Mouse (Mus musculus) frontal cortex, postnatal 14 days (tissue): ENCODE data around the gene Ifna13.
A peak's percentile ranks its signal among the peaks of the same experiment; 100 is the strongest.

ENCODE experiments used
- DNase-seq, 2 experiments: peaks; one replicate each; pipeline ENCODE4 v3.0.0; 2022; ENCODE audit warnings: low spot score in 2 of 2

The Ifna13 gene

DNA sequence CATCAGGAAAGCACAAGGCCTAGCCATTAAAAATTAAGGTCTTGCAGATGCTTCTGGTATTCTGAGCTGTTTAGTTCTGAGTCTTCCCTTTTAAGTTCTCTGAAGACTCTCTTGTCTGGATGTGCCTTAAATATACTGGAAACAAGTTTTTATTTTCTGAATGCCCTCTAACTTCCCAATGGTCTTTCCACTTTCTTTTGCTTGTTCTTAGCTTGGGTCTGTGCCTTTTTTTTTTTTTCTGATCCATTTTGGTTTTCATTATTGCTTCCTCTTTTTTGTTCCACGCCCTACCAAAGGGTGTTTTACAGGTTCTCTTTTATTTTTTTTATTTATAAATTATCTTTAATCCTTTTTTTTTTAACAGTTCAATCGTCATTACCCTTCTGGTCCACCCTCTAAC is at the start of gene Ifna13:
Gene Ifna13 (minus strand): TSS at position 101 of the 400 bp plus-strand sequence.
- no peak for DNase-seq

DNA sequence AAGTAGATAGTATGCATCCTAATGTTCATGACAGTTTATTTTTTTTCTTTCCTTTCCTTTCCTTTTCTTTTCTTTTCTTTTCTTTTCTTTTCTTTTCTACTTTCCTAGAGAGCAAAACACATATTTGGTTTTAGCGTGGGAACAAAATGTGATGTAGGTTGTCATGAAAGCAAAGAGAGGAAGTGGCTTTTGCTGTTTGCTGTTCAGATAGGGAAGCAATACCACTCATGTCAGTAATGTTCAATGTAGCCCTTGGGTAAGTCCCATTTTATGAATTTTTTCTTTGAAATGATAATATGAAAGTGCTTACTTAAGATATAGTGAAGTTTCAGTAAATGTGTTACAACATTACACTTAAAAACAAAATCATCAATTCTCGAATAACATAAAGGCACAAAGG is 49.1 kb upstream of the Ifna13 start:
- no peak for DNase-seq

DNA sequence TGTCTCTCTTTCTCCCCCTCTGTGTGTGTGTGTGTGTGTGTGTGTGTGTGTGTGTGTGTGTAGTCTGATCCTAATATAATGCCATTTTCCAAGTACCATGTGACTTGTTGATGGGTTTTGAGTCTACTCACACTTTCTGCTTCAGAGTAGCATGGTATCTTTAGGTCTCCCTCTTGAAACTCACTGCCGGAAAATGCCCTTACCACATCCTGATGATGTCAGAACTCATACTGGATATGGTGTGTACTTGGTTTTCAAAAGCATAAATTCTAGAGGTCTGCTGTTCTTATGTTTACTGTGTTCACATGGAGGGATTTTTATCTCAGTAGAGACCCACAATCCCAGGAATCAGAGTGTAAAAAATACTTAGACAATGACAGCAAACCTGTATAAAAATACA is 48.3 kb upstream of the Ifna13 start:
- DNase-seq: no peak

DNA sequence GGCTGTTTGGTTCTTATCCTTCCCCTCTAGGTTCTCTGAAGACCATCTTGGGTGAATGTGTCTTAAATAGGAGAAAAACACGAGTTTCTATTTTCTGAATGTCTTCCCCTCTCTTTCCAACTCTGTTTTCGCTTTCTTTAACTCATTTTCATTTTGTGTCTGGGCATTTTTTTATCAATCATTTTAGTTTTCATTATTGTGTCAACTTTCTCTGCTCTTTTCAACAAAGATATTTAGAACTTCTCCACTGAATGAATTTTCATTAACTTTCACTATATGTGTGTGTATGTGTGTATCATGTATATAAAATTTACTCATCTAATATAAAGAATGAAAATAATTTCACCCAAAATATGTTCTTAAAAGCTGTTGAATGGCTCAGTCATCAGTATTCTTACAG is 47.0 kb upstream of the Ifna13 start, which contains the start of gene Ifnab:
Gene Ifnab (minus strand): TSS at position 101 of the 400 bp plus-strand sequence.
- no peak for DNase-seq

DNA sequence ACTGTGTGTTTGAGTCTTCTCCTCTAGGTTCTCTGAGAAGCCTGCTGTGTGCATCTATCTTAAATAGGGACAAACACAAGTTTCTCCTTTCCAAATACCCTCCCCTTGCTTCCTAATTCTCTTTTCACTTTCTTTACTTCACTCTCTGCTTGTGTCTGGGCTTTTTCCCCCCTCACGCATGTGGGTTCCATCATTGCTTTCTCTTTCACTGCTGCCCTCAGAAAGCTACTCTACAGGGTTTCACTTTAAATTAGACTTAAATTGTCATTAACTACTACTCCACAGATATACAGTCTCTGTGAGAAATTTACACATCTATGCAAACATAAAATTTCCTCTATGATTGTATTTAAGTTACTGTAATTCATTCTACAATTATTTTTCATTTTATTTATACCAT is 39.6 kb upstream of the Ifna13 start, which contains the start of gene Ifna2:
Gene Ifna2 (minus strand): TSS at position 101 of the 400 bp plus-strand sequence.
- no peak for DNase-seq

DNA sequence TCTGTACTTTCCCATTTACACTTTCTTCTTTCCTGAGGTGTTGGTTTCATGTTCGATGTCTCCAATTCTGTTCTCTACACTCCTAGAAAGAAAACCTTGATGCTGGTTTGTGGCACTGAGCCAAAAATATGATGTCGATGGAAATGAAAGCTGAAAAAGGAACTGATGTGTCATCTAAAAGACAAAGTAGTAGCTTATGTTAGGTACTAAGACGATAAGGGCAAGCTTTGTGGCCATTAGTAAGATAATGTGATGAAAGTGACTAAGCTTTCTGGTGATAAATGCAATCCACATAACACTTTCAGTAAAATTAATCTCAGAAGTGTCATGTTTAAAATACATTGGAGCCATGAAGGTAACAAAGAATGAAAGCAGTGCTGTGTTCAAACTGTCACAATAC is 37.1 kb upstream of the Ifna13 start:
- DNase-seq: no peak

DNA sequence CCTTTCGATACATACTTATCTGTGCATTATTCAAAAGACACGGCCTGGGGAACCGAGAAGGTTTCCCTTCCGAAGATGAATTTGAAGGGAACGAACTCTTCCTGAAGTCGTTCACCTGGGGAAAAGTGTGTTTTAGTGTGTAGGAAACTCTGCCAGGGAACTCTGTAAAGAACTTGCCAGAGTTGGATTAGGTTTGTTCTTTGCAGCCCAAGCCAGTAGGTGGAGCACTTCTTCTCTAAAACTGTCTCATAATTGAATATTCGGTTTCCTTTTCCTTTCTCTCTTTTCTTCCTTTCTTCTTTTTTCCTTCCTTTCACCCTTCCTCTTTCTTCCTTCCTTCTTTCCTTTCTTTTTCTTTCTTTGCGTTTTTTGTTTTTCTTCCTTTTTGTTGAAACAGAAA is 36.1 kb upstream of the Ifna13 start:
- peak in 1 of 2 experiments; percentile 11 for DNase-seq

DNA sequence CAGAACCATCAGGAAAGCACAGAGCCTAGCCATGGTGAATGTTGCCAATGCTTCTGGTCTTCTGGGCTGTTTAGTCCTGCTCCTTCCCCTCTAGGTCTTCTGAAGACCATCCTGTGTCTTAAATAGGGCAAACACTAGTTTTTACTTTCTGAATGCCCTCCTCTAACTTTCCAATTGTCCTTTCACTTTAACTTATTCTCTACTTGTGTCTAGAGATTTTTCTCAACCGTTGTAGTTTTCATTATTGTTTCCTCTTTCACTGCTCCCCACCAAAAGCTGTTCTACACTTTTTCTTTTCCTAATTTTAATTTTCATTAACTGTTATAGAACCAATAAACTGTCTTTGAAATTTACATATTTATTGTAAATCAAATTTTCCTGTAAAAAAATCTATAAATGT is 32.6 kb upstream of the Ifna13 start, which contains the start of gene Ifna16:
Gene Ifna16 (minus strand): TSS at position 101 of the 400 bp plus-strand sequence.
- no peak for DNase-seq

DNA sequence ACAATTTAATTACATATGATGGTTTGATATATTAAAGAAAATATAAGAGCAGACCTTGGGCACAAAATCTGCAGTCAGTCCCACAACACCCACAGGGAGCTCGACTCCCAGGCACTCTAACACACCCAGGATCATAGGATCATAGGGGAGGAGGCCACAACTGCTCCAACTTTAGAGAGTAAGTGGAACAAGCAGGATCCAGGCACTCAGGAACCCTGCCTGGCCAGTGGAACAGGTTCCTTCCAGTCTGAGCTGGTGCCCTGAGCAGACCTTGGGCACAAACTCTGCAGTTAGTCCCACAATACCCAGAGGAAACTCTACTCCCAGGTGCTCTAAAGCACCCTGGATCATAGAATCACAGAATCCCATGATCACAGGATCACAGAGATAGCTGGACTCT is 11.2 kb upstream of the Ifna13 start:
- DNase-seq: no peak

DNA sequence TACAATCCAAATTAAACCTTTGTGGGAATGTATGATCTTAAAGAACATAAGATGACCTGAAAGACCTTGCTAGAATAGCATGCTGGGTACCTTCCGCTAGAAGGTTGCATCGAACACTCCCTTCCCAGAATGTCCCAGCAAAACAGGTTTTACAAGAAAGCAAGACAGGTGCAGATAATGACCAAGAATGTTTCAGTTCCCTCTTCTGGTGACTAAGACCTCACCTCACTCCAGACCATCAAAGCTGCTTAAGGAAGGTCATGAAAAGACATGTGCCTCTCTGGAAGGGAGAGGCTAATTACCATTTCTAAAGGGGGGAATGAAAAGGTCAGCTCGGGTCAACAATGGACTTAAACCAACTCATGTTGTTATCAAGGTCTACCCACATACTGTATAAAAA is 9.4 kb upstream of the Ifna13 start:
- no peak for DNase-seq

DNA sequence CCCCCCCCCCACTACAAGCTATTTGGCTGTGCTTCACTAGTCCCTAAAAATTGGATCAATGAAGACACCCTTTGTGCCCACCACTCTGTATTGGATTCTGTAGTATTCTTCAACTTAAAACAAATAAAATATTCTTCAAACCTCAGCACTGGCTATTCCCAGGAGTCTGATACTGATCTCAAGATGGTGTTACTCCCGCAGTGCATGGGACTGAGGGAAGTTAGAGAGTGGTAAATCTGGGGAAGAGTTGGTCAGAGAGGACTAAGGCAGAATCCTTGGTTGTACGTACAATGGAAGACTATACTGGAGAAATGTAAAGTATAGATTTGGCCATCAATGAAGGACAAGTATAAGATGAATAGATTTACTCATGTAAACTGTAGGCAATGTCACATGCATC is 1.7 kb downstream of the Ifna13 start:
- no peak for DNase-seq

DNA sequence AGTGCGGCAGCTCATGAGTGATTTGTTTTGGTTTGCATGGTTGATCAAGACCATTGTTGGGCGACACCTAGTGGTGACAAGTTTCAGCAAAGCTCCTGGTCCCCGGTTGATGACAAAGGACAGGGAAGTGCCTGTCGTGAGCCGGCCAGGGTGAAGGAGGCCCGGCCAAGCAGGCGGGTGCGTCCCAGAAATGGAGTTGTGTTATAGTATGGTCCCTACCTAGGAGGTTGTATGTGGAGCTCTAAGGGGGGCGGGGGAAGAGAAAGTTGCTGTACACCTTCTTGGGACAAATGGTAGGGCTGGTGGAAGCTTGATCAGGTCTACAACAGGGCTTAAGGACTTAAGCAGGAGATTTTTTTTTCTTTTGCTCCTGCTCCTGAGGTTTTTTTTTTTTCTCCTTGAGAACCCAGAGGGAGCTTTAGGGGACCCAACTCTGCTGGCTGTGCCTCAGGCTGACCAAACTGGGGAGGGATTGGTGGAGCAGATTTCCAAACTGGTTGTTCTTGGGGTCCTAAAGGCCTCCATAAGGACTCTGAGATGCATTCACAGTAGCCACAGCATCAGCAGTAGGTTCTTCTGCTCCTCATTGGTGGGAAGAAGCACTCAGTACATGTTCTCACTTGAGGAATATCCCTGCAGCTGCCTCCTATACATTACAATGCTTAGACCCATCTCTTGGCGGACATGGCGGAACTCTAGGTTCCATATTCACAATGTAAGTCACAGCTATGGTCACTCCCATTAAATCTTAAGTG is 3.0 kb downstream of the Ifna13 start:
- peak; percentile 57 to 85 for DNase-seq

DNA sequence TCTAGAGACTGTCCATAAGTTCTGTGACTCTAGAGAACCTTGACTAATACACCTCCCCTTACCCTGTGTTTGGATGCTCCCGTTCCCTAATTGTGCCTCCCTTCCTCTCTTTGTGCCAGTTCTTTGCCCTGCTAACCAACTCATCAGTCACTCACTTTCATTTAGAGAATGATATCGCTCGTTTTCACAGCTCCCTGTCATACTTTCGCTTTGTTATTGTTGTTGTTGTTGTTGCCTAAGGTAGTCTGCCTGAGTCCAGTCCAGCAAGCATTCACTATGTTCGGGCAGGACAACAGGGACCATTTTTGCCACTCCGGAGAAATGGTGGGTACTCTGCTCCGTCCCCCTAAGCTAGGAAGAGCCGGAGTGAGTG is 3.6 kb downstream of the Ifna13 start:
- DNase-seq: no peak

DNA sequence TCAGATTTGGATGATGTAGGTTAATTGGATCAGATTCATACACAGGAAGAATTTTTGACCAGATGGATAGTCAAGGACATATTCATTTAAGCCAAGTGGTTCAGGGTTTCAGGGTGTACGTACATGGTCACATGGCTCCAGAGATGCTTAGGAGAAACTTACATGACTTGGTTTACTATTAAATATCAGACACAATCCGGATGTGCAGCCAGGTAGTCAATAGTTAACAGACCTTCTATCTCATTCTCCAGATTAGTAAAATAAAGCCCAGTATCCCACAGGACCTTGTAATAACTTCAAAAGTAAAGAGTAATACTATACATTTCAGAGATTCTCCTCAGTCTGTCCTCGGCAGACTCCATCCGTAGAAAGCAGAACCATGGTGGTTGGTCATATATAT is 9.9 kb downstream of the Ifna13 start, which contains the start of gene C87499:
Gene C87499 (minus strand): TSS at position 101 of the 400 bp plus-strand sequence.
- DNase-seq: no peak

DNA sequence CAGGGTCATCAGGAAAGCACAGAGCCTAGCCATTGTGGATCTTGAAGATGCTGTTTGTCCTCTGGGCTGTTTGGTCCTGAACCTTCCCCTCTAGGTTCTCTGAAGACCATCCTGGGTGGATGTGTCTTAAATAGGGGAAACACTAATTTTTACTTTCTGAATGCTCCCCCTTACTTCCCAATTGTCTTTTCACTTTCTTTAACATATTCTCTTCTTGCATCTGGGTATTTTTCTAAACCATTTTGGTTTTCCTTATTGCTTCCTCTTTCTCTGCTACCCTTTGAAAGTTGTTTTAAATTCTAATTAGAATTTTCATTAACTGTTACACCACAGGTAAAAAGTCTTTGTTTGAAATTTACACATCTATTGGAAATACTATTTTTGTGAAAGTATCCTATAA is 41.0 kb downstream of the Ifna13 start, which contains the start of gene Ifna12:
Gene Ifna12 (minus strand): TSS at position 101 of the 400 bp plus-strand sequence.
- DNase-seq: no peak
